Mouse (Mus musculus): ENCODE measurements around the gene Esrrg.

Esrrg gene

GRCm38 (mm10) chr1:188238636-188239035 is 630.0 kb downstream of the Esrrg start:
- no peak for DNase-seq (ENCODE audit: extremely low read depth, low read depth)

- no peak for DNase-seq (ENCODE audit: extremely low read depth, low read depth)
These were observed 633.2 kb downstream of the Esrrg start for GRCm38 (mm10) chr1:188241766-188242165.

GRCm38 (mm10) chr1:188257500-188257899 is 648.9 kb downstream of the Esrrg start:
- DNase-seq (ENCODE audit: extremely low read depth, low read depth): no peak

- no peak for DNase-seq (ENCODE audit: extremely low read depth, low read depth)
These were observed 651.9 kb downstream of the Esrrg start for GRCm38 (mm10) chr1:188260259-188261107.

- no peak for DNase-seq (ENCODE audit: extremely low read depth, low read depth)
These were observed 653.5 kb downstream of the Esrrg start, which contains the start of gene Ush2a for GRCm38 (mm10) chr1:188261903-188262682. Gene Ush2a (plus strand): TSS chr1:188262023.
